14 mouse cellular contexts compared by ENCODE assay signal in genomic region chr4:118028994-118029393, GRCm38 (mm10).
DNase-seq lines count a peak whose midpoint lies in the region; ATAC-seq and TF ChIP-seq lines count a peak whose summit lies in the region.
"Had no signal": no experiment of that assay in that cellular context is flagged by ENCODE, and none has a peak within 500 bp of the region (broad histone marks: within the 10 kb centered on the region; RNA-seq: fewer than 3 reads in every experiment).

No protein-coding gene starts in this region.

- H3K4me3 ChIP-seq in forebrain, embryonic 14.5 days (ENCODE audit: low read depth, low read length): no peak overlapping the region
- H3K4me3 ChIP-seq in forebrain, embryonic 10.5 days: no peak overlapping the region
- H3K4me3 ChIP-seq in kidney, postnatal 0 days (replicated peaks; ENCODE audit: low read depth, low read length): no peak overlapping the region
- H3K4me3 ChIP-seq: heart, embryonic 12.5 days; intestine, embryonic 15.5 days; neural tube, embryonic 12.5 days had no signal

- peak; percentile 42 for DNase-seq in forebrain, embryonic 14.5 days (ENCODE audit: low spot score)
- no peak for DNase-seq in forebrain, embryonic 10.5 days (ENCODE audit: extremely low spot score, low spot score)
- DNase-seq in left cerebral cortex, postnatal 4 days: peak; percentile 21
- no peak for DNase-seq in left cerebral cortex, postnatal 10 days (ENCODE audit: extremely low spot score in 1 of 2, low spot score in 2 of 2)
- DNase-seq in kidney, postnatal 0 days (ENCODE audit: low spot score): no peak
- DNase-seq in lung, postnatal 14 days: peak; percentile 64
- DNase-seq in gastrocnemius, postnatal 10 days: no peak
- no peak for DNase-seq in cerebellum, adult 9-11 months
- DNase-seq: adrenal gland, postnatal 14 days; cerebellum, adult 18-20 months; thymus, postnatal 25 days had no signal

- TF ChIP-seq CTCF in kidney, postnatal 0 days (IDR thresholded peaks at IDR 0.05; ENCODE audit: low read depth): no peak

- H3K27me3 ChIP-seq in forebrain, embryonic 14.5 days (replicated peaks; ENCODE audit: control insufficient read depth, insufficient read depth, low read length): no peaks in the 10 kb centered on the region
- no peaks in the 10 kb centered on the region for H3K27me3 ChIP-seq in forebrain, embryonic 10.5 days (ENCODE audit: poor library complexity, severe bottlenecking)
- no peaks in the 10 kb centered on the region for H3K27me3 ChIP-seq in kidney, postnatal 0 days (ENCODE audit: insufficient read depth, low read length)
- H3K27me3 ChIP-seq: heart, embryonic 12.5 days; intestine, embryonic 15.5 days; neural tube, embryonic 12.5 days had no signal

- H3K36me3 ChIP-seq in forebrain, embryonic 14.5 days (ENCODE audit: control insufficient read depth, insufficient read depth, low read length): no peaks in the 10 kb centered on the region
- 0 out of 2 replicates have a peak, but pooled peaks cover 3% of the 10 kb centered on the region for H3K36me3 ChIP-seq in forebrain, embryonic 10.5 days (replicated peaks)
- H3K36me3 ChIP-seq in kidney, postnatal 0 days (ENCODE audit: insufficient read depth, low read length): no peaks in the 10 kb centered on the region
- H3K36me3 ChIP-seq: intestine, embryonic 15.5 days; neural tube, embryonic 12.5 days had no signal

- no peak overlapping the region for H3K27ac ChIP-seq in forebrain, embryonic 14.5 days (ENCODE audit: low read depth, low read length)
- no peak overlapping the region for H3K27ac ChIP-seq in forebrain, embryonic 10.5 days
- H3K27ac ChIP-seq in kidney, postnatal 0 days: 0 out of 2 replicates have a peak overlapping the region, but pooled peaks have one; percentile 14
- H3K27ac ChIP-seq: neural tube, embryonic 12.5 days had no signal

- H3K4me1 ChIP-seq in forebrain, embryonic 14.5 days (ENCODE audit: control insufficient read depth, insufficient read depth, low read length): peaks cover 7% of the 10 kb centered on the region; the same call in 1 of the 2 replicates
- peaks cover 22% of the 10 kb centered on the region for H3K4me1 ChIP-seq in forebrain, embryonic 10.5 days
- H3K4me1 ChIP-seq in kidney, postnatal 0 days (replicated peaks; ENCODE audit: insufficient read depth, low read length): peaks cover 14% of the 10 kb centered on the region

- intact Hi-C loops in left cerebral cortex, postnatal 4 days (cut with DNase I): no loop called here
- intact Hi-C loops in left cerebral cortex, postnatal 10 days (cut with DNase I): no loop called here

- WGBS in forebrain, embryonic 14.5 days: 29% methylated on average over 9 of the region's 9 CpGs
- WGBS in forebrain, embryonic 10.5 days: 50% methylated on average over 9 of the region's 9 CpGs
- 73% methylated on average over 9 of the region's 9 CpGs for WGBS in kidney, postnatal 0 days

- no peak for ATAC-seq in forebrain, embryonic 14.5 days
- no peak for ATAC-seq in kidney, postnatal 0 days (replicated peaks; ENCODE audit: low FRiP score, low read depth)

- H3K9me3 ChIP-seq in forebrain, embryonic 14.5 days (replicated peaks; ENCODE audit: control insufficient read depth, low read length): no peaks in the 10 kb centered on the region
- no peaks in the 10 kb centered on the region for H3K9me3 ChIP-seq in forebrain, embryonic 10.5 days
- no peaks in the 10 kb centered on the region for H3K9me3 ChIP-seq in kidney, postnatal 0 days (replicated peaks; ENCODE audit: low read length)
- H3K9me3 ChIP-seq: heart, embryonic 12.5 days; intestine, embryonic 15.5 days; neural tube, embryonic 12.5 days had no signal

- H3K4me2 ChIP-seq in forebrain, embryonic 14.5 days (ENCODE audit: low read length): no peak overlapping the region
- no peak overlapping the region for H3K4me2 ChIP-seq in kidney, postnatal 0 days (ENCODE audit: low read length)
- H3K4me2 ChIP-seq: heart, embryonic 12.5 days; intestine, embryonic 15.5 days; neural tube, embryonic 12.5 days had no signal

- H3K9ac ChIP-seq in forebrain, embryonic 14.5 days (ENCODE audit: low read length): no peak overlapping the region; the same call in 1 of the 2 replicates
- H3K9ac ChIP-seq in kidney, postnatal 0 days (ENCODE audit: low read depth, low read length): no peak overlapping the region
- H3K9ac ChIP-seq: heart, embryonic 12.5 days; intestine, embryonic 15.5 days; neural tube, embryonic 12.5 days had no signal

Comparison
In these comparisons a context has a peak if more than half of its experiments do, and no peak if none do; other contexts are left out.
1. DNase-seq: peak in forebrain, embryonic 14.5 days (single experiment), left cerebral cortex, postnatal 4 days (single experiment) and lung, postnatal 14 days (single experiment); none in forebrain, embryonic 10.5 days (single experiment), left cerebral cortex, postnatal 10 days (0 of 2), kidney, postnatal 0 days (single experiment), gastrocnemius, postnatal 10 days (single experiment) and cerebellum, adult 9-11 months (single experiment).